Mouse (Mus musculus): ENCODE measurements around the gene Cyp3a59.
"Not testable (repeated sequence)": the region's sequence is repeated elsewhere in the genome, so short reads cannot be mapped to it uniquely, and the experiment has no call there.

The Cyp3a59 gene

GRCm38 (mm10) chr5:146078945-146079344 is at the start of gene Cyp3a59:
Gene Cyp3a59, plus strand, starts transcription at chr5:146079257.
- DNase-seq (ENCODE audit: inconsistent ontology term) = not testable (repeated sequence)

- DNase-seq (ENCODE audit: inconsistent ontology term) = no peak
These were observed 9.0 kb upstream of the Cyp3a59 start for GRCm38 (mm10) chr5:146070099-146070498.

GRCm38 (mm10) chr5:146147903-146148302 is 68.8 kb downstream of the Cyp3a59 start:
- no peak for DNase-seq (ENCODE audit: inconsistent ontology term)

GRCm38 (mm10) chr5:146150454-146150853 is 71.4 kb downstream of the Cyp3a59 start:
- DNase-seq (ENCODE audit: inconsistent ontology term) = no peak

- not testable (repeated sequence) for DNase-seq (ENCODE audit: inconsistent ontology term)
These were observed 79.3 kb downstream of the Cyp3a59 start for GRCm38 (mm10) chr5:146158326-146158725.

- DNase-seq (ENCODE audit: inconsistent ontology term) = not testable (repeated sequence)
These were observed 81.4 kb downstream of the Cyp3a59 start, which contains the start of gene Gm5565 for GRCm38 (mm10) chr5:146160439-146160838. Gene Gm5565, minus strand, starts transcription at chr5:146160539.
